16 mouse cellular contexts compared by ENCODE assay signal in the genomic region with DNA sequence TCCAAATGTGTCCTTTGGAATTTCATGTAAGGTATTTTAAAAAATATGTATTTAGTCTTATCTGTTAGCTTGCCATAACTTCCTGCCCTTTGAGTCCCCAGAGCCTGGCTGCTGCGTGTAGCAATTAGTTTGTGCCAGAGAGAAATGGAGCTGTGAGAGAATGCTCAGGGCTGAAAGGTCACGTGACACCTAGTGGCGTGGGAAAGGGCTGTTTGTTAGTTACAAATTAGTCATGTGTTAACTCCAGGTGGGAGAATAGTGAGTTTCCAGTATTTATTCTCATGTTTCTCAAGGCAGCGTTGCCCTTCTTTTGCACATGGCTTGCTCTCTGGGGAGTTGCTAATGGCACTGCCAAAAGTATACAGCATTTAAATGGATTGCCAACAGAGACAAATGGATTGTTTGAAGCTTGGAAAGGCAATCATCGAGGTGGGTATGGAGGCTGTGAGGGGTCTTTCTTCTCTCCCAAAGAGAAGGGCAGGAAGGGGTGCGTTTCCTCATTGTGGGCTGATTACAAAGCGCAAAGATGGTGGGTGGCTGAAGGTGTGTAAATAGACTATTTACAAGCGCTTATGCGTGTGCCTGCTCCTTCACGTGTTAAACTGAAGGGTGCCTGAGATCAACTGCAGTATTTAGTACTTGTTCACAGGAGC.
DNase-seq lines count a peak whose midpoint lies in the region; ATAC-seq and TF ChIP-seq lines count a peak whose summit lies in the region.
"Had no signal": no experiment of that assay in that cellular context is flagged by ENCODE, and none has a peak within 500 bp of the region (broad histone marks: within the 10 kb centered on the region; RNA-seq: fewer than 3 reads in every experiment).

No protein-coding gene starts in this region.

- TF ChIP-seq EP300 in liver, postnatal 0 days (IDR thresholded peaks at IDR 0.05; ENCODE audit: low read depth): no peak

- peak; percentile 39 for DNase-seq in liver, adult 2 months (ENCODE audit: extremely low read depth, low read depth, low spot score)
- no peak for DNase-seq in liver, postnatal 0 days
- DNase-seq in kidney, postnatal 10 days: peak; percentile 20
- DNase-seq in retina, embryonic 14.5 days (ENCODE audit: low spot score): peak; percentile 53
- no peak for DNase-seq in urinary bladder, postnatal 25 days (ENCODE audit: low spot score)
- DNase-seq in yolk sac, embryonic 10.5 days (ENCODE audit: low spot score): no peak
- no peak for DNase-seq in ovary, postnatal 14 days (ENCODE audit: low spot score)
- DNase-seq: cerebellum, adult 18-20 months; lung, postnatal 14 days; spleen, adult 18-20 months; thymus, postnatal 14 days had no signal

- H3K4me2 ChIP-seq in liver, postnatal 0 days (ENCODE audit: low read depth, low read length): no peak overlapping the region
- no peak overlapping the region for H3K4me2 ChIP-seq in forebrain, embryonic 15.5 days (replicated peaks)
- H3K4me2 ChIP-seq: intestine, embryonic 15.5 days; limb, embryonic 13.5 days had no signal

- no peak overlapping the region for H3K9ac ChIP-seq in liver, adult 2 months (ENCODE audit: low read depth, low read length)
- H3K9ac ChIP-seq in liver, postnatal 0 days (replicated peaks): no peak overlapping the region
- no peak overlapping the region for H3K9ac ChIP-seq in forebrain, embryonic 15.5 days (replicated peaks)
- H3K9ac ChIP-seq: intestine, embryonic 15.5 days; limb, embryonic 13.5 days had no signal

- no peaks in the 10 kb centered on the region for H3K79me2 ChIP-seq in liver, adult 2 months (ENCODE audit: control insufficient read depth, insufficient read depth, low read length)

- ATAC-seq in liver, postnatal 0 days: no peak
- peak; percentile 57; the same call in 1 of the 2 replicates for ATAC-seq in forebrain, embryonic 15.5 days (replicated peaks)
- ATAC-seq: intestine, embryonic 15.5 days had no signal

- H3K9me3 ChIP-seq in liver, postnatal 0 days (ENCODE audit: low read length): no peaks in the 10 kb centered on the region
- no peaks in the 10 kb centered on the region for H3K9me3 ChIP-seq in forebrain, embryonic 15.5 days
- H3K9me3 ChIP-seq: intestine, embryonic 15.5 days; limb, embryonic 13.5 days had no signal

- H3K4me3 ChIP-seq in liver, adult 2 months (ENCODE audit: insufficient read depth, low read depth, low read length): no peak overlapping the region
- no peak overlapping the region for H3K4me3 ChIP-seq in liver, postnatal 0 days (ENCODE audit: low read depth, low read length)
- no peak overlapping the region for H3K4me3 ChIP-seq in forebrain, embryonic 15.5 days
- H3K4me3 ChIP-seq: erythroblast, embryonic 14.5 days; intestine, embryonic 15.5 days; limb, embryonic 13.5 days had no signal

- H3K4me1 ChIP-seq in liver, adult 2 months (ENCODE audit: control insufficient read depth, insufficient read depth, low read length): no peaks in the 10 kb centered on the region
- H3K4me1 ChIP-seq in liver, postnatal 0 days (ENCODE audit: insufficient read depth): no peaks in the 10 kb centered on the region
- H3K4me1 ChIP-seq in forebrain, embryonic 15.5 days: peaks cover 9% of the 10 kb centered on the region; the same call in 1 of the 2 replicates
- H3K4me1 ChIP-seq: intestine, embryonic 15.5 days had no signal

- H3K27ac ChIP-seq in liver, adult 2 months (replicated peaks; ENCODE audit: insufficient read depth, low read depth, low read length): no peak overlapping the region
- no peak overlapping the region for H3K27ac ChIP-seq in liver, postnatal 0 days (ENCODE audit: low read depth)
- no peak overlapping the region for H3K27ac ChIP-seq in forebrain, embryonic 15.5 days (replicated peaks)
- H3K27ac ChIP-seq: intestine, embryonic 15.5 days; limb, embryonic 13.5 days had no signal

- TF ChIP-seq POLR2A in liver, adult 2 months (IDR thresholded peaks at IDR 0.05; ENCODE audit: extremely low read depth, insufficient read depth, low read length): no peak

- no peak for TF ChIP-seq CTCF in liver, adult 2 months (IDR thresholded peaks at IDR 0.05; ENCODE audit: low read depth, low read length)
- no peak for TF ChIP-seq CTCF in liver, postnatal 0 days (IDR thresholded peaks at IDR 0.05; ENCODE audit: low read depth)

- 57% methylated on average over 10 of the region's 10 CpGs for whole genome bisulfite sequencing in liver, adult 2 months
- WGBS in liver, postnatal 0 days (ENCODE audit: insufficient replicate concordance): 49% methylated on average over 10 of the region's 10 CpGs
- WGBS in forebrain, embryonic 15.5 days: 35% methylated on average over 10 of the region's 10 CpGs

- no peaks in the 10 kb centered on the region for H3K27me3 ChIP-seq in liver, adult 2 months (ENCODE audit: control insufficient read depth, insufficient read depth, low read length)
- no peaks in the 10 kb centered on the region for H3K27me3 ChIP-seq in liver, postnatal 0 days (ENCODE audit: insufficient read depth, low read length)
- no peaks in the 10 kb centered on the region for H3K27me3 ChIP-seq in forebrain, embryonic 15.5 days
- H3K27me3 ChIP-seq: CH12.LX; intestine, embryonic 15.5 days; limb, embryonic 13.5 days had no signal

- no peaks in the 10 kb centered on the region for H3K36me3 ChIP-seq in liver, adult 2 months (ENCODE audit: control insufficient read depth, insufficient read depth, low read length)
- no peaks in the 10 kb centered on the region for H3K36me3 ChIP-seq in liver, postnatal 0 days (replicated peaks; ENCODE audit: insufficient read depth, low read length)
- no peaks in the 10 kb centered on the region for H3K36me3 ChIP-seq in forebrain, embryonic 15.5 days
- H3K36me3 ChIP-seq: intestine, embryonic 15.5 days; limb, embryonic 13.5 days had no signal

Comparison
In these comparisons a context has a peak if more than half of its experiments do, and no peak if none do; other contexts are left out.
1. DNase-seq: peak in liver, adult 2 months (single experiment), kidney, postnatal 10 days (single experiment) and retina, embryonic 14.5 days (single experiment); none in liver, postnatal 0 days (single experiment), urinary bladder, postnatal 25 days (single experiment), yolk sac, embryonic 10.5 days (single experiment) and ovary, postnatal 14 days (single experiment).